Mouse (Mus musculus) liver, postnatal 0 days (tissue): ENCODE measurements around the gene Wdr73. TPM values are rescaled to one million over a fixed set of nuclear protein-coding genes. Genes with fewer than 3 reads are reported as not detected.

Source experiments
- ATAC-seq: fragments of 200-750 bp; cut with Nextera tagmentation; 2 replicates; pipeline ENCODE4 v1.8.0; 2017; ENCODE audit warnings: mild to moderate bottlenecking, moderate library complexity
- DNase-seq: peaks from one replicate; pipeline ENCODE4 v3.0.0-alpha.2; 2016
- H3K27ac ChIP-seq: fragments of 300-500 bp; sonication (generic); 2 replicates; pipeline ENCODE4 v1.5.1; 2014; ENCODE audit warnings: antibody characterized with exemption, moderate library complexity, mild to moderate bottlenecking, low read depth
- H3K27me3 ChIP-seq: fragments of 300-500 bp; sonication (generic); 2 replicates; pipeline ENCODE4 v1.6.1; 2014; ENCODE audit warnings: low read length, control low read depth, mixed read lengths; ENCODE audit not compliant: insufficient read depth
- H3K36me3 ChIP-seq: fragments of 300-500 bp; sonication (generic); replicated peaks from 2 replicates; pipeline ENCODE4 v1.6.1; 2014; ENCODE audit warnings: mild to moderate bottlenecking, control low read depth, low read length, moderate library complexity, mixed read lengths; ENCODE audit not compliant: insufficient read depth
- H3K4me1 ChIP-seq: fragments of 300-500 bp; sonication (generic); 2 replicates; pipeline ENCODE4 v1.6.1; 2014; ENCODE audit warnings: antibody characterized with exemption, mild to moderate bottlenecking, control low read depth; ENCODE audit not compliant: insufficient read depth
- H3K4me2 ChIP-seq: fragments of 300-500 bp; sonication (generic); 2 replicates; pipeline ENCODE4 v1.6.1; 2014; ENCODE audit warnings: low read depth, mild to moderate bottlenecking, low read length, moderate library complexity, mixed read lengths
- H3K4me3 ChIP-seq: fragments of 300-500 bp; sonication (generic); 2 replicates; pipeline ENCODE4 v1.5.1; 2014; ENCODE audit warnings: low read depth, low read length
- H3K9ac ChIP-seq: fragments of 300-500 bp; sonication (generic); replicated peaks from 2 replicates; pipeline ENCODE4 v1.6.1; 2014; ENCODE audit warnings: mild to moderate bottlenecking, moderate library complexity
- H3K9me3 ChIP-seq: fragments of 300-500 bp; sonication (generic); 2 replicates; pipeline ENCODE4 v1.6.1; 2016; ENCODE audit warnings: mild to moderate bottlenecking, control low read depth, low read length, mixed read lengths
- CTCF ChIP-seq: sonication (generic); IDR thresholded peaks from 2 replicates; pipeline ENCODE4 v1.5.1; 2016; ENCODE audit warnings: antibody characterized with exemption, low read depth
- EP300 ChIP-seq: IDR thresholded peaks from 2 replicates; pipeline ENCODE4 v1.6.1; 2016; ENCODE audit warnings: antibody characterized with exemption, low read depth, mild to moderate bottlenecking
- WGBS: fragments of 180-500 bp; shearing (Covaris S2); extraction: QIAGEN DNeasy Blood & Tissue Kit; methylation state at CpG from one replicate; pipeline ENCODE4 v1.1.7; 2014; ENCODE audit not compliant: insufficient replicate concordance; 5-methylcytosine and 5-hydroxymethylcytosine counted together
- polyA plus RNA-seq: library from polyadenylated mRNA; unstranded; fragments of >200 nt; fragmentation: Nextera tagmentation; extraction: Ambion mirVana; gene quantifications from 2 replicates; pipeline ENCODE4 v1.2.1, GENCODE M21; 2015

The Wdr73 gene
- polyA plus RNA-seq, 1 experiment from 2014 or later = 13.6 TPM

GRCm38 (mm10) chr7:80873038-80873437 lies 28.0 kb downstream of the Wdr73 start:
- 53% methylated on average over 5 of the region's 5 CpGs for WGBS
- Histone ChIP-seq H3K36me3 (peaks cover 24% of the 10 kb centered on the region), H3K27me3 (no peaks in the 10 kb centered on the region), H3K27ac (peak overlapping the region; percentile 57), H3K4me2 (no peak overlapping the region), H3K4me1 (peaks cover 19% of the 10 kb centered on the region), H3K4me3 (no peak overlapping the region), H3K9me3 (no peaks in the 10 kb centered on the region), H3K9ac (no peak overlapping the region)
- ATAC-seq = peak; percentile 81
- DNase-seq = no peak
- TF ChIP-seq CTCF (no peak), EP300 (no peak)

DNA sequence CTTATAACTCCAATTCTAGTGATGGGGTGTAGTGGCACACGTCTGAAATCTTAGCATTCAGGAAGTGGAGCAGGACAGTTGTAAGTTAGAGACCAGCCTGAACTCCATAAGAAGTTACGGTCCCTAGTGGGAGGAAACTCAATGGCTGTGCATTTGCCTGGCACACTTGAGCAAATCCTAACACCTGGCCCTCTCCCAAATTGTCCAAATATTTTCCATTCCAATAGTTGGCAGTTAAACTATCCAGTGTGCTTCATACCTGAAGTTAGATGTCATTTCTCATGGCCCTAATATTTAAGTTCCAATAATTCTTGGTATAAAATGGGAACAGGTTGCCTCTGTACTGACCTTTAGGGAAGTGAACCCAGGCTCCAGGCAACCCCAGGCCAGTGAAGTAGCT lies 32.4 kb downstream of the Wdr73 start:
- ATAC-seq (no peak), DNase-seq (no peak)
- Histone ChIP-seq H3K9ac (no peak overlapping the region), H3K27ac (no peak overlapping the region), H3K27me3 (no peaks in the 10 kb centered on the region), H3K4me1 (peaks cover 18% of the 10 kb centered on the region), H3K4me2 (no peak overlapping the region), H3K4me3 (no peak overlapping the region), H3K9me3 (no peaks in the 10 kb centered on the region), H3K36me3 (peaks cover 9% of the 10 kb centered on the region)
- no peak for TF ChIP-seq CTCF
- no peak for TF ChIP-seq EP300
- 71% methylated on average over 2 of the region's 2 CpGs for WGBS

GRCm38 (mm10) chr7:80866514-80867147 lies 34.4 kb downstream of the Wdr73 start:
- TF ChIP-seq CTCF = no peak
- no peak for TF ChIP-seq EP300
- H3K27ac ChIP-seq = peak overlapping the region; percentile 77
- WGBS = 42% methylated on average over 7 of the region's 7 CpGs
- DNase-seq (peak; percentile 15), ATAC-seq (peak; percentile 84)
- H3K9ac ChIP-seq = peak overlapping the region; percentile 32; the same call in 1 of the 2 replicates
- no peaks in the 10 kb centered on the region for H3K27me3 ChIP-seq
- peaks cover 26% of the 10 kb centered on the region for H3K4me1 ChIP-seq
- no peaks in the 10 kb centered on the region for H3K9me3 ChIP-seq
- H3K36me3 ChIP-seq = peaks cover 9% of the 10 kb centered on the region
- no peak overlapping the region; the same call in 1 of the 2 replicates for H3K4me2 ChIP-seq
- no peak overlapping the region for H3K4me3 ChIP-seq

GRCm38 (mm10) chr7:80865521-80865920 lies 35.5 kb downstream of the Wdr73 start:
- H3K4me1 ChIP-seq = peaks cover 28% of the 10 kb centered on the region
- WGBS = 58% methylated on average over 7 of the region's 7 CpGs
- TF ChIP-seq EP300 = no peak
- TF ChIP-seq CTCF = no peak

GRCm38 (mm10) chr7:80864831-80865230 lies 36.2 kb downstream of the Wdr73 start:
- no peak for TF ChIP-seq EP300
- no peak for TF ChIP-seq CTCF
- no peak overlapping the region for H3K4me3 ChIP-seq
- DNase-seq (peak; percentile 57), ATAC-seq (0 out of 2 replicates have a peak, but pooled peaks have one; percentile 5)
- peak overlapping the region; percentile 77 for H3K27ac ChIP-seq
- no peaks in the 10 kb centered on the region for H3K27me3 ChIP-seq
- H3K9ac ChIP-seq = no peak overlapping the region
- H3K4me2 ChIP-seq = peak overlapping the region; percentile 4; the same call in 1 of the 2 replicates
- no peaks in the 10 kb centered on the region for H3K9me3 ChIP-seq
- 35% methylated on average over 8 of the region's 8 CpGs for WGBS
- H3K36me3 ChIP-seq = peaks cover 6% of the 10 kb centered on the region
- H3K4me1 ChIP-seq = peaks cover 31% of the 10 kb centered on the region

More at GRCm38 (mm10) chr7:80865521-80865920, 35.5 kb downstream of the Wdr73 start:
- no peak for ATAC-seq
- peak overlapping the region; percentile 4; the same call in 1 of the 2 replicates for H3K4me2 ChIP-seq
- H3K9ac ChIP-seq = no peak overlapping the region
- no peaks in the 10 kb centered on the region for H3K9me3 ChIP-seq
- peak overlapping the region; percentile 77 for H3K27ac ChIP-seq
- no peaks in the 10 kb centered on the region for H3K27me3 ChIP-seq
- peaks cover 6% of the 10 kb centered on the region for H3K36me3 ChIP-seq
- no peak overlapping the region for H3K4me3 ChIP-seq
- no peak for DNase-seq

- Histone ChIP-seq H3K27me3 (no peaks in the 10 kb centered on the region), H3K36me3 (peaks cover 6% of the 10 kb centered on the region), H3K4me1 (peaks cover 31% of the 10 kb centered on the region), H3K4me2 (no peak overlapping the region), H3K9me3 (no peaks in the 10 kb centered on the region), H3K27ac (peak overlapping the region; percentile 77), H3K9ac (no peak overlapping the region), H3K4me3 (no peak overlapping the region)
- TF ChIP-seq CTCF (no peak), EP300 (no peak)
- no peak for DNase-seq
- WGBS = 45% methylated on average over 1 of the region's 1 CpGs
- no peak for ATAC-seq
These were observed 36.9 kb downstream of the Wdr73 start for GRCm38 (mm10) chr7:80864151-80864550.

- Histone ChIP-seq H3K36me3 (peaks cover 3% of the 10 kb centered on the region; the same call in 1 of the 2 replicates), H3K9me3 (no peaks in the 10 kb centered on the region), H3K4me2 (no peak overlapping the region), H3K4me1 (peaks cover 31% of the 10 kb centered on the region), H3K9ac (no peak overlapping the region), H3K27ac (peak overlapping the region; percentile 77), H3K27me3 (no peaks in the 10 kb centered on the region), H3K4me3 (no peak overlapping the region)
- ATAC-seq (no peak), DNase-seq (no peak)
- whole genome bisulfite sequencing = 66% methylated on average over 5 of the region's 5 CpGs
- no peak for TF ChIP-seq EP300
- TF ChIP-seq CTCF = no peak
These were observed 37.5 kb downstream of the Wdr73 start for GRCm38 (mm10) chr7:80863520-80863919.
